Mouse (Mus musculus) hindbrain, embryonic 14.5 days (tissue): Measurements from ENCODE around the gene Nrxn1. TPM values are rescaled to one million over a fixed set of nuclear protein-coding genes. Genes with fewer than 3 reads are reported as not detected.

Experiments used
- ATAC-seq: fragments of 200-750 bp; cut with Nextera tagmentation; 2 replicates; pipeline ENCODE4 v1.8.0; 2017; ENCODE audit warnings: moderate number of reproducible peaks, mild to moderate bottlenecking, moderate TSS enrichment, moderate library complexity; ENCODE audit not compliant: low FRiP score
- DNase-seq: peaks from one replicate; pipeline ENCODE4 v3.0.0-alpha.2; 2015; ENCODE audit warnings: low spot score
- H3K27ac ChIP-seq: fragments of 300-500 bp; sonication (generic); 2 replicates; pipeline ENCODE4 v1.5.1; 2014; ENCODE audit warnings: mild to moderate bottlenecking, moderate library complexity
- H3K27me3 ChIP-seq: fragments of 300-500 bp; sonication (generic); 2 replicates; pipeline ENCODE4 v1.6.1; 2014; ENCODE audit warnings: mild to moderate bottlenecking, low read length, mixed read lengths; ENCODE audit not compliant: control insufficient read depth, insufficient read depth
- H3K36me3 ChIP-seq: fragments of 300-500 bp; sonication (generic); replicated peaks from 2 replicates; pipeline ENCODE4 v1.6.1; 2014; ENCODE audit not compliant: control insufficient read depth, insufficient read depth
- H3K4me1 ChIP-seq: fragments of 300-500 bp; sonication (generic); replicated peaks from 2 replicates; pipeline ENCODE4 v1.6.1; 2014; ENCODE audit warnings: antibody characterized with exemption, low read length, mixed read lengths; ENCODE audit not compliant: control insufficient read depth, insufficient read depth
- H3K4me2 ChIP-seq: fragments of 300-500 bp; sonication (generic); replicated peaks from 2 replicates; pipeline ENCODE4 v1.6.1; 2014; ENCODE audit warnings: mild to moderate bottlenecking, moderate library complexity
- H3K4me3 ChIP-seq: fragments of 300-500 bp; sonication (generic); replicated peaks from 2 replicates; pipeline ENCODE4 v1.5.1; 2014; ENCODE audit warnings: mild to moderate bottlenecking, low read length
- H3K9ac ChIP-seq: fragments of 300-500 bp; sonication (generic); 2 replicates; pipeline ENCODE4 v1.6.1; 2014
- H3K9me3 ChIP-seq: fragments of 300-500 bp; sonication (generic); 2 replicates; pipeline ENCODE4 v1.6.1; 2016; ENCODE audit warnings: low read length; ENCODE audit not compliant: control insufficient read depth
- WGBS: fragments of 180-500 bp; shearing (Covaris S2); extraction: QIAGEN DNeasy Blood & Tissue Kit; methylation state at CpG from one replicate; pipeline ENCODE4 v1.1.7; 2014; 5-methylcytosine and 5-hydroxymethylcytosine counted together
- polyA plus RNA-seq: library from polyadenylated mRNA; unstranded; fragments of >200 nt; fragmentation: Nextera tagmentation; extraction: Ambion mirVana; gene quantifications from 2 replicates; pipeline ENCODE4 v1.2.1, GENCODE M21; 2014

Nrxn1 gene
- polyA plus RNA-seq, 1 experiment from 2014 or later: 210 TPM

DNA sequence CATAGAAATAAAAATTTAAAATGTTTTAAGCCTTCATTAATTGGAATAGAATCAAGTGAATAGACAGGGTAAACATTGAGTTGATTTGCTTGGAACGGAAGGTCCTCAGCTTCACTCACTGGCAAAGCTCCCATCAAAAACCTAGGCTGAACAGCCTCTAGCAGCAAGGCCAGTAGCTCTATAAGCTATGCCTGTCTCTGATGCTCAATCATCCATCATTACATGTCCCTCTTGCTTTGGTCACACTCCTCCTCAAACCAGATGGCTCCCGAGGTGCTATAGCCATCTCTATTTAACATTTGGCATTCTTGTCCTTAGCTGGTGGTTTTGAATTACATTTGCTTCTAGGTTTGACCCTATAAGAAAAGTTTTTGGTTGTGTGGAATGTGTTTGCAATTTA lies 657.5 kb downstream of the Nrxn1 start:
- DNase-seq (no peak), ATAC-seq (no peak)
- no peaks in the 10 kb centered on the region for H3K9me3 ChIP-seq
- H3K4me1 ChIP-seq: no peaks in the 10 kb centered on the region
- H3K4me2 ChIP-seq: no peak overlapping the region
- H3K4me3 ChIP-seq: no peak overlapping the region
- no peaks in the 10 kb centered on the region for H3K27me3 ChIP-seq
- H3K36me3 ChIP-seq: no peaks in the 10 kb centered on the region
- no peak overlapping the region for H3K9ac ChIP-seq
- H3K27ac ChIP-seq: no peak overlapping the region
- WGBS: 76% methylated on average over 2 of the region's 2 CpGs

DNA sequence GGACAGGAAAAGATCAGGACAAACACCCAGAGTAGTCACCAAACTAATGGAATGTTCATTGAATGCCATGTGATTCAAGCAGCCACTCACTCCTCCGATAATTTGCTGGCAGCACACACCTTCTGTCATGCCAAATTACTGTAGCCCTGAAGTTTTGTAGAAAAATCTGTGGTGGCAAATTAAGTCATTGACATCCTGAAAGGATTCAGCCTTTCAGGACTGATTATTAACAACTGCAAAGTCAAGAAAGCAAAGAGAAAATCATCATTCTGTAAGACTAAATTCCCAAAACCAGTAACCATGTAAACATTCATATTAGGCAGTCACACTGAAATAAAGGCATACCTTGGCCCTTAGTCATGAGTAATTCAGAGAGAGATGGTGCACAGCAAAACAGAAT lies 662.7 kb downstream of the Nrxn1 start:
- Histone ChIP-seq H3K4me1 (no peaks in the 10 kb centered on the region), H3K27me3 (no peaks in the 10 kb centered on the region), H3K4me2 (no peak overlapping the region), H3K9ac (no peak overlapping the region), H3K36me3 (no peaks in the 10 kb centered on the region), H3K4me3 (no peak overlapping the region), H3K27ac (no peak overlapping the region), H3K9me3 (no peaks in the 10 kb centered on the region)
- WGBS: 71% methylated on average over 1 of the region's 1 CpGs
- DNase-seq (no peak), ATAC-seq (no peak)

DNA sequence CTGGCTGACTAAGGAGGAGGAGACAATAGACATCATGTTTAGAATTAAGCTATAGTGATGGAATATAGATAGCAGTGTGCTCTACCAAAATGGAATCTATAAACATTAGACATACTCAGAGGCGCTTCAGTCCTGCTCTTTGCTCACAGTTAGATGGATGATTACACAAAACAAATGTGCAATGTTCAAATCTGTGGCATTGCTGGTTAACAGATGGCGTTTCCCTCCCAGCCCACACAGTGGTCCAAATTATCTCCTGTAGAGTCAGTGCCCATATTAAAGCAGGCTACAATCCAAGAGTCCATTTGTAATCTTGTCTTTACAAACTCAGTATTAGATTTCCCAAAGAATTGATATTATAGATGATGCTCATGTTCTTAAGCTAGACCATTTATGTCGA lies 666.9 kb downstream of the Nrxn1 start:
- H3K9me3 ChIP-seq: no peaks in the 10 kb centered on the region
- H3K27ac ChIP-seq: no peak overlapping the region
- no peak overlapping the region for H3K4me2 ChIP-seq
- no peaks in the 10 kb centered on the region for H3K4me1 ChIP-seq
- no peaks in the 10 kb centered on the region for H3K36me3 ChIP-seq
- 91% methylated on average over 3 of the region's 3 CpGs for WGBS
- H3K4me3 ChIP-seq: no peak overlapping the region
- DNase-seq (no peak), ATAC-seq (no peak)
- no peak overlapping the region for H3K9ac ChIP-seq
- H3K27me3 ChIP-seq: no peaks in the 10 kb centered on the region

- ATAC-seq: no peak
- Histone ChIP-seq H3K9me3 (no peaks in the 10 kb centered on the region), H3K9ac (no peak overlapping the region), H3K36me3 (no peaks in the 10 kb centered on the region), H3K27me3 (no peaks in the 10 kb centered on the region), H3K4me1 (no peaks in the 10 kb centered on the region), H3K4me2 (no peak overlapping the region), H3K27ac (no peak overlapping the region), H3K4me3 (no peak overlapping the region)
- WGBS: 80% methylated on average over 3 of the region's 3 CpGs
- DNase-seq: no peak
Observed at GRCm38 (mm10) chr17:90422591-90422990, 670.3 kb downstream of the Nrxn1 start.

DNA sequence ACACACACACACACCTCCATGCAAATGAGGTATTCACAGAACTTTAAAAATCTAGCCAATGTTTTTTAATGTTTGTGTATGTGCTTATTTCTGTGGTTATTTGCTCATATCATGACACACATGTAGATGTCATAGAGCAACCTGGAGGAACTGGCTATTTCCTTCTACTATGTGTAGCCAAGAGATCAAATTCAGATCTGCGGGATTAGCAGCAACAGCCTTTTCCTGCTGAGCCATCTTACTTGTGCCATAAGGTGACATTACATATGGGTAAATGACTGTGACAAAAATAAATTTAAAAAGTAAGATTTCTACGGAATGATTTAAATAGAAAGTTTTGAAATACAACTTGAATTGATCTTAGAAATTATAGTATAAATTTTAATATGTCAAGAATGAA lies 672.1 kb downstream of the Nrxn1 start:
- DNase-seq: no peak
- 94% methylated on average over 2 of the region's 2 CpGs for WGBS

DNA sequence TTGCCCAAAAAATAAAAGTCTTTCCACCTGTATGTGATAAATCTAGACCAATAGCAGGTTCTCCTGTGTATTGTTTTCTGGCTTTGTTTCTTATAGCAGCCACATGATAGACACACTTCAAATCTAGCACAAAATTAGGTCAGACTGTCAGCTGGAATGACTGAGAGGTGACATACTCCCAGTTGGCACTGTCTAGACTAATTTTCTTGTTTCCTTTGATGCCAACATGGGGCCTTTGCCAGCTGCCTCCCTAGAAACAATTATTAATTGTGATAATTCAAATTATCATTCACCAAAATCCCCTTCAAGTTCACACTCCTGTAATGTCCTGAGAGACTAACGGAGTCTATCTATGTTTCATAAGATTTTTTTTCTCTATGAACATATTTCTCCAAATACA lies 673.3 kb downstream of the Nrxn1 start:
- Histone ChIP-seq H3K27ac (no peak overlapping the region), H3K4me1 (no peaks in the 10 kb centered on the region), H3K4me3 (no peak overlapping the region), H3K27me3 (no peaks in the 10 kb centered on the region), H3K36me3 (no peaks in the 10 kb centered on the region), H3K9ac (no peak overlapping the region), H3K4me2 (no peak overlapping the region), H3K9me3 (no peaks in the 10 kb centered on the region)
- WGBS: 84% methylated on average over 1 of the region's 1 CpGs
- ATAC-seq (no peak), DNase-seq (no peak)

More for the DNA sequence above, 672.1 kb downstream of the Nrxn1 start:
- H3K27me3 ChIP-seq: no peaks in the 10 kb centered on the region
- H3K27ac ChIP-seq: no peak overlapping the region
- no peaks in the 10 kb centered on the region for H3K36me3 ChIP-seq
- H3K9ac ChIP-seq: no peak overlapping the region
- no peak overlapping the region for H3K4me2 ChIP-seq
- no peak overlapping the region for H3K4me3 ChIP-seq
- no peak for ATAC-seq
- H3K9me3 ChIP-seq: no peaks in the 10 kb centered on the region
- H3K4me1 ChIP-seq: no peaks in the 10 kb centered on the region

DNA sequence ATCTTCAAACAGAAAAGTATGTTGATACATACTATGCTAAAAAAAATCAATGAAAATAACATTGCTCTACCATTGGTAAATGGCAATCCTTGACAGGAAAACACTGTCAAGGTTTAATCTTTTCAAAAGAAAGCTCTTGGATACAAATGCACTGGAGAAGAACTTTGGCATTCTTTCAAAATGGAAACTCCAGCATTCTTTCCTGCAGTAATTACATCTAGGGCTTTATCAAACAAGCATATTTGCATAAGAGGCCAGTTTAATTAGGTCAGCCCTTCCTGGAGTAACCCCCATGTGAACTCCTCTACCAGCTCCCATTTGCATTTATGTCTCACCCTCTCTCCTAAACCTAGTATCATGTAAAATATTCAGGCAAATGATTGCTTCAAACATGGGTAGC lies 696.5 kb downstream of the Nrxn1 start:
- no peak overlapping the region for H3K4me3 ChIP-seq
- H3K27ac ChIP-seq: no peak overlapping the region
- DNase-seq (no peak), ATAC-seq (no peak)
- H3K27me3 ChIP-seq: no peaks in the 10 kb centered on the region
- no peaks in the 10 kb centered on the region for H3K9me3 ChIP-seq
- H3K4me2 ChIP-seq: no peak overlapping the region
- H3K4me1 ChIP-seq: no peaks in the 10 kb centered on the region
- no peaks in the 10 kb centered on the region for H3K36me3 ChIP-seq
- no peak overlapping the region for H3K9ac ChIP-seq

GRCm38 (mm10) chr17:90394606-90395005 lies 698.3 kb downstream of the Nrxn1 start:
- Histone ChIP-seq H3K4me2 (no peak overlapping the region), H3K36me3 (no peaks in the 10 kb centered on the region), H3K4me3 (no peak overlapping the region), H3K4me1 (0 out of 2 replicates have a peak, but pooled peaks cover 8% of the 10 kb centered on the region), H3K27ac (no peak overlapping the region), H3K9me3 (no peaks in the 10 kb centered on the region), H3K9ac (no peak overlapping the region), H3K27me3 (no peaks in the 10 kb centered on the region)
- ATAC-seq (no peak), DNase-seq (no peak)
- WGBS: 93% methylated on average over 6 of the region's 6 CpGs

GRCm38 (mm10) chr17:90392751-90393150 lies 700.1 kb downstream of the Nrxn1 start:
- H3K9ac ChIP-seq: no peak overlapping the region
- no peaks in the 10 kb centered on the region for H3K27me3 ChIP-seq
- H3K4me2 ChIP-seq: no peak overlapping the region
- H3K27ac ChIP-seq: no peak overlapping the region
- no peak for DNase-seq
- no peaks in the 10 kb centered on the region for H3K36me3 ChIP-seq
- ATAC-seq: no peak
- H3K4me1 ChIP-seq: 0 out of 2 replicates have a peak, but pooled peaks cover 8% of the 10 kb centered on the region
- no peak overlapping the region for H3K4me3 ChIP-seq
- no peaks in the 10 kb centered on the region for H3K9me3 ChIP-seq
- WGBS: 95% methylated on average over 1 of the region's 1 CpGs
